Mouse (Mus musculus) midbrain, embryonic 15.5 days (tissue): ENCODE measurements around the gene Armc7. TPM values are rescaled to one million over a fixed set of nuclear protein-coding genes. Genes with fewer than 3 reads are reported as not detected.

Source experiments
- microRNA-seq: library from miRNA; unstranded; fragments of <30 nt; microRNA quantifications from one replicate; pipeline ENCODE4, GENCODE M21; 2016
- polyA plus RNA-seq: library from polyadenylated mRNA; unstranded; fragments of >200 nt; fragmentation: Nextera tagmentation; extraction: Ambion mirVana; gene quantifications from 2 replicates; pipeline ENCODE4 v1.2.1, GENCODE M21; 2015

Armc7 gene
- polyA plus RNA-seq, 1 experiment from 2014 or later: 20.9 TPM

Small RNA genes within 50 kb of the gene (microRNA-seq; reads per million reads assigned to microRNA genes)
- gene Mir3968: not detected

Other genes with a start within 250 kb of the Armc7 start
- 0.21 and 0.26 TPM in 2 replicates for gene Grin2c, start 208.4 kb upstream of the Armc7 start, polyA plus RNA-seq
- gene Fdxr, start 198.6 kb upstream of the Armc7 start, polyA plus RNA-seq: 21.5 and 22.1 TPM in 2 replicates
- gene Fads6, start 178.0 kb upstream of the Armc7 start, polyA plus RNA-seq: 0.96 and 1.0 TPM in 2 replicates
- 0.17 TPM in 1 of 2 replicates, not detected in the other for gene Otop2, start 168.5 kb upstream of the Armc7 start, polyA plus RNA-seq
- gene Ush1g, start 153.6 kb upstream of the Armc7 start, polyA plus RNA-seq: 0.09 and 0.18 TPM in 2 replicates
- 0.75 and 0.90 TPM in 2 replicates for gene Otop3, start 140.9 kb upstream of the Armc7 start, polyA plus RNA-seq
- gene Hid1, start 107.9 kb upstream of the Armc7 start, polyA plus RNA-seq: 67.0 and 67.2 TPM in 2 replicates
- gene Cdr2l, start 93.8 kb upstream of the Armc7 start, polyA plus RNA-seq: 26.9 and 27.3 TPM in 2 replicates
- gene Mrpl58, start 71.9 kb upstream of the Armc7 start, polyA plus RNA-seq: 182 and 191 TPM in 2 replicates
- 782 and 789 TPM in 2 replicates for gene Atp5h, start 55.7 kb upstream of the Armc7 start, polyA plus RNA-seq
- gene Kctd2, start 55.5 kb upstream of the Armc7 start, polyA plus RNA-seq: 32.3 and 34.8 TPM in 2 replicates
- not detected in 2 replicates for gene Trim80, start 35.1 kb upstream of the Armc7 start, polyA plus RNA-seq
- gene Slc16a5, start 13.2 kb upstream of the Armc7 start, polyA plus RNA-seq: 0.09 and 0.42 TPM in 2 replicates
- gene Nt5c, start 16.2 kb downstream of the Armc7 start, polyA plus RNA-seq: 98.4 and 108 TPM in 2 replicates
- 1,600 and 1,616 TPM in 2 replicates for gene Jpt1, start 38.7 kb downstream of the Armc7 start, polyA plus RNA-seq
- 990 and 1,015 TPM in 2 replicates for gene Sumo2, start 60.6 kb downstream of the Armc7 start, polyA plus RNA-seq
- gene Nup85, start 88.8 kb downstream of the Armc7 start, polyA plus RNA-seq: 106 and 118 TPM in 2 replicates
- 70.0 and 74.3 TPM in 2 replicates for gene Mrps7, start 128.3 kb downstream of the Armc7 start, polyA plus RNA-seq
- gene Gga3, start 128.4 kb downstream of the Armc7 start, polyA plus RNA-seq: 37.5 and 38.1 TPM in 2 replicates
- 11.2 and 12.9 TPM in 2 replicates for gene Mif4gd, start 137.3 kb downstream of the Armc7 start, polyA plus RNA-seq
- 43.5 and 44.5 TPM in 2 replicates for gene Slc25a19, start 152.6 kb downstream of the Armc7 start, polyA plus RNA-seq
- gene Grb2, start 232.9 kb downstream of the Armc7 start, polyA plus RNA-seq: 173 and 176 TPM in 2 replicates